Mouse (Mus musculus) forebrain, embryonic 14.5 days (tissue): ENCODE measurements around the gene Gpr156. TPM values are rescaled to one million over a fixed set of nuclear protein-coding genes. Genes with fewer than 3 reads are reported as not detected.
"Not testable (repeated sequence)": the region's sequence is repeated elsewhere in the genome, so short reads cannot be mapped to it uniquely, and the experiment has no call there.

Experiments used
- ATAC-seq: fragments of 200-750 bp; cut with Nextera tagmentation; 2 replicates; pipeline ENCODE4 v1.8.0; 2017; ENCODE audit warnings: mild to moderate bottlenecking, moderate library complexity
- DNase-seq: peaks from one replicate; pipeline ENCODE4 v3.0.0-alpha.2; 2015; ENCODE audit warnings: low spot score
- H3K27ac ChIP-seq: fragments of 300-500 bp; sonication (generic); 2 replicates; pipeline ENCODE4 v1.5.1; 2014; ENCODE audit warnings: low read depth, mild to moderate bottlenecking, control low read depth, low read length, moderate library complexity
- H3K27me3 ChIP-seq: fragments of 300-500 bp; sonication (generic); replicated peaks from 2 replicates; pipeline ENCODE4 v1.6.1; 2014; ENCODE audit warnings: low read length, control low read depth, mixed read lengths; ENCODE audit not compliant: control insufficient read depth, insufficient read depth
- H3K36me3 ChIP-seq: fragments of 300-500 bp; sonication (generic); 2 replicates; pipeline ENCODE4 v1.6.1; 2014; ENCODE audit warnings: low read length, control low read depth; ENCODE audit not compliant: control insufficient read depth, insufficient read depth
- H3K4me1 ChIP-seq: fragments of 300-500 bp; sonication (generic); 2 replicates; pipeline ENCODE4 v1.6.1; 2014; ENCODE audit warnings: antibody characterized with exemption, low read length, control low read depth; ENCODE audit not compliant: control insufficient read depth, insufficient read depth
- H3K4me2 ChIP-seq: fragments of 300-500 bp; sonication (generic); 2 replicates; pipeline ENCODE4 v1.6.1; 2014; ENCODE audit warnings: mild to moderate bottlenecking, control low read depth, low read length
- H3K4me3 ChIP-seq: fragments of 300-500 bp; sonication (generic); 2 replicates; pipeline ENCODE4 v1.5.1; 2014; ENCODE audit warnings: low read depth, low read length, control low read depth
- H3K9ac ChIP-seq: fragments of 300-500 bp; sonication (generic); 2 replicates; pipeline ENCODE4 v1.6.1; 2014; ENCODE audit warnings: mild to moderate bottlenecking, low read length, control low read depth, moderate library complexity
- H3K9me3 ChIP-seq: fragments of 300-500 bp; sonication (generic); replicated peaks from 2 replicates; pipeline ENCODE4 v1.6.1; 2016; ENCODE audit warnings: low read length, control low read depth, mixed read lengths; ENCODE audit not compliant: control insufficient read depth
- WGBS: fragments of 180-500 bp; shearing (Covaris S2); extraction: QIAGEN DNeasy Blood & Tissue Kit; methylation state at CpG from one replicate; pipeline ENCODE4 v1.1.7; 2014; 5-methylcytosine and 5-hydroxymethylcytosine counted together
- polyA plus RNA-seq: library from polyadenylated mRNA; unstranded; fragments of >200 nt; fragmentation: Nextera tagmentation; extraction: Ambion mirVana; gene quantifications from 2 replicates; pipeline ENCODE4 v1.2.1, GENCODE M21; 2014

The Gpr156 gene
- polyA plus RNA-seq, 1 experiment from 2014 or later = 4.2 TPM

- 84% methylated on average over 4 of the region's 4 CpGs for WGBS
- H3K9ac ChIP-seq = not testable (repeated sequence)
Measured at GRCm38 (mm10) chr16:37962696-37963095, 46.4 kb downstream of the Gpr156 start.

GRCm38 (mm10) chr16:37963331-37964281 is 47.3 kb downstream of the Gpr156 start:
- peak overlapping the region; percentile 21; the same call in 1 of the 2 replicates for H3K9ac ChIP-seq
- H3K4me3 ChIP-seq = no peak overlapping the region
- no peaks in the 10 kb centered on the region for H3K9me3 ChIP-seq
- peak overlapping the region; percentile 58 for H3K27ac ChIP-seq
- peak; percentile 46 for DNase-seq
- H3K36me3 ChIP-seq = no peaks in the 10 kb centered on the region
- H3K27me3 ChIP-seq = no peaks in the 10 kb centered on the region
- WGBS = 43% methylated on average over 15 of the region's 15 CpGs
- peaks cover 10% of the 10 kb centered on the region for H3K4me1 ChIP-seq
- ATAC-seq = peak; percentile 75
- peak overlapping the region; percentile 5; the same call in 1 of the 2 replicates for H3K4me2 ChIP-seq

More at GRCm38 (mm10) chr16:37962696-37963095, 46.4 kb downstream of the Gpr156 start:
- H3K4me2 ChIP-seq, H3K4me3 ChIP-seq, H3K27me3 ChIP-seq, H3K36me3 ChIP-seq, H3K4me1 ChIP-seq, DNase-seq, H3K9me3 ChIP-seq, H3K27ac ChIP-seq, ATAC-seq: not testable (repeated sequence)

GRCm38 (mm10) chr16:37964380-37965070 is 48.2 kb downstream of the Gpr156 start:
- DNase-seq (no peak), ATAC-seq (no peak)
- Histone ChIP-seq H3K4me1 (peaks cover 10% of the 10 kb centered on the region), H3K27me3 (no peaks in the 10 kb centered on the region), H3K4me3 (no peak overlapping the region), H3K4me2 (no peak overlapping the region), H3K9ac (no peak overlapping the region), H3K27ac (peak overlapping the region; percentile 58; the same call in 1 of the 2 replicates), H3K9me3 (no peaks in the 10 kb centered on the region), H3K36me3 (no peaks in the 10 kb centered on the region)
- WGBS = 80% methylated on average over 4 of the region's 4 CpGs

GRCm38 (mm10) chr16:37966871-37967270 is 50.6 kb downstream of the Gpr156 start:
- ATAC-seq (no peak), DNase-seq (no peak)
- no peak overlapping the region for H3K9ac ChIP-seq
- H3K27ac ChIP-seq = no peak overlapping the region
- 88% methylated on average over 7 of the region's 7 CpGs for WGBS
- no peak overlapping the region for H3K4me2 ChIP-seq
- H3K36me3 ChIP-seq = no peaks in the 10 kb centered on the region
- peaks cover 10% of the 10 kb centered on the region for H3K4me1 ChIP-seq
- H3K4me3 ChIP-seq = no peak overlapping the region
- H3K9me3 ChIP-seq = no peaks in the 10 kb centered on the region
- no peaks in the 10 kb centered on the region for H3K27me3 ChIP-seq

GRCm38 (mm10) chr16:37967415-37967814 is 51.1 kb downstream of the Gpr156 start:
- H3K4me3 ChIP-seq = no peak overlapping the region
- 61% methylated on average over 2 of the region's 2 CpGs for WGBS
- DNase-seq (no peak), ATAC-seq (no peak)
- H3K4me1 ChIP-seq = peaks cover 10% of the 10 kb centered on the region
- no peak overlapping the region for H3K4me2 ChIP-seq
- H3K27ac ChIP-seq = no peak overlapping the region
- H3K27me3 ChIP-seq = no peaks in the 10 kb centered on the region
- no peaks in the 10 kb centered on the region for H3K36me3 ChIP-seq
- H3K9me3 ChIP-seq = no peaks in the 10 kb centered on the region
- H3K9ac ChIP-seq = no peak overlapping the region

- no peaks in the 10 kb centered on the region for H3K27me3 ChIP-seq
- H3K4me3 ChIP-seq = no peak overlapping the region
- H3K9ac ChIP-seq = no peak overlapping the region
- no peak overlapping the region for H3K27ac ChIP-seq
- no peaks in the 10 kb centered on the region for H3K36me3 ChIP-seq
- no peak overlapping the region for H3K4me2 ChIP-seq
- ATAC-seq = no peak
- H3K4me1 ChIP-seq = peaks cover 3% of the 10 kb centered on the region; the same call in 1 of the 2 replicates
- 72% methylated on average over 5 of the region's 5 CpGs for WGBS
- H3K9me3 ChIP-seq = no peaks in the 10 kb centered on the region
- DNase-seq = no peak
Measured at GRCm38 (mm10) chr16:37971522-37971921, 55.2 kb downstream of the Gpr156 start.

- DNase-seq = no peak
- Histone ChIP-seq H3K36me3 (no peaks in the 10 kb centered on the region), H3K27ac (no peak overlapping the region), H3K4me3 (no peak overlapping the region), H3K4me1 (peaks cover 3% of the 10 kb centered on the region; the same call in 1 of the 2 replicates), H3K27me3 (no peaks in the 10 kb centered on the region), H3K9me3 (no peaks in the 10 kb centered on the region), H3K9ac (no peak overlapping the region), H3K4me2 (no peak overlapping the region)
- no peak for ATAC-seq
- 63% methylated on average over 8 of the region's 8 CpGs for WGBS
Measured at GRCm38 (mm10) chr16:37972357-37972756, 56.1 kb downstream of the Gpr156 start.

- DNase-seq, H3K9me3 ChIP-seq, H3K27me3 ChIP-seq, H3K9ac ChIP-seq, H3K4me3 ChIP-seq, H3K36me3 ChIP-seq, H3K27ac ChIP-seq, H3K4me2 ChIP-seq, H3K4me1 ChIP-seq: not testable (repeated sequence)
- WGBS = 89% methylated on average over 9 of the region's 9 CpGs
- ATAC-seq = peak; percentile 38; the same call in 1 of the 2 replicates
Measured at GRCm38 (mm10) chr16:37973239-37973638, 56.9 kb downstream of the Gpr156 start.
